Mouse (Mus musculus) CH12.LX (cell line): Measurements from ENCODE around the gene Cenpm.

Experiments
- BHLHE40 ChIP-seq: IDR thresholded peaks from 2 replicates; pipeline ENCODE4 v1.6.1; 2011; ENCODE audit warnings: mild to moderate bottlenecking, low read depth, low read length, improper control_type of control experiment
- CTCF ChIP-seq, 2 experiments: IDR thresholded peaks in 1 of 2; conservative IDR thresholded peaks in 1 of 2; 2 replicates each; pipeline ENCODE4 v1.5.1; 2011 to 2012; ENCODE audit warnings: low read depth in 2 of 2, low read length in 2 of 2, improper control_type of control experiment in 1 of 2, inconsistent platforms in 1 of 2, mild to moderate bottlenecking in 1 of 2, moderate library complexity in 1 of 2
- ELF1 ChIP-seq: IDR thresholded peaks from 2 replicates; pipeline ENCODE4 v1.6.1; 2014; ENCODE audit warnings: low read depth, mild to moderate bottlenecking, inconsistent platforms, low read length, improper control_type of control experiment
- ETS1 ChIP-seq: conservative IDR thresholded peaks from 2 replicates; pipeline ENCODE4 v1.6.1; 2012; ENCODE audit warnings: low read depth, mild to moderate bottlenecking, inconsistent platforms, low read length, improper control_type of control experiment, moderate library complexity
- HCFC1 ChIP-seq: IDR thresholded peaks from 2 replicates; pipeline ENCODE4 v1.6.1; 2012; ENCODE audit warnings: low read depth, mild to moderate bottlenecking, inconsistent platforms, low read length, improper control_type of control experiment
- KAT2A ChIP-seq: IDR thresholded peaks from 2 replicates; pipeline ENCODE4 v1.6.1; 2012; ENCODE audit warnings: low read length, improper control_type of control experiment, inconsistent platforms; ENCODE audit not compliant: insufficient replicate concordance
- MAX ChIP-seq: IDR thresholded peaks from 2 replicates; pipeline ENCODE4 v1.6.1; 2011; ENCODE audit warnings: low read length, improper control_type of control experiment
- POLR2A ChIP-seq: IDR thresholded peaks from 2 replicates; pipeline ENCODE4 v1.6.1; 2011; ENCODE audit warnings: low read depth, mild to moderate bottlenecking, improper control_type of control experiment, low read length
- POLR2AphosphoS2 ChIP-seq: IDR thresholded peaks from 2 replicates; pipeline ENCODE4 v1.6.1; 2011; ENCODE audit warnings: low read depth, low read length, improper control_type of control experiment
- RAD21 ChIP-seq: IDR thresholded peaks from 2 replicates; pipeline ENCODE4 v1.6.1; 2011; ENCODE audit warnings: low read depth, mild to moderate bottlenecking, low read length, improper control_type of control experiment, moderate library complexity
- TCF12 ChIP-seq: IDR thresholded peaks from 2 replicates; pipeline ENCODE4 v1.6.1; 2014; ENCODE audit warnings: low read depth, mild to moderate bottlenecking, inconsistent platforms, low read length, improper control_type of control experiment
- USF2 ChIP-seq: conservative IDR thresholded peaks from 2 replicates; pipeline ENCODE4 v1.6.1; 2011; ENCODE audit warnings: low read depth, low read length, improper control_type of control experiment

- TF ChIP-seq CTCF (conservative IDR thresholded peaks at IDR 0.05 in 1 of 2, IDR thresholded peaks at IDR 0.05 in 1 of 2; ENCODE audit: low read depth in 2 of 2, low read length in 2 of 2) (peak in 1 of 2 experiments; percentile 51; a peak in 2 of 4 replicates), BHLHE40 (peak; percentile 98), ELF1 (no peak; the same call in 1 of the 2 replicates), ETS1 (peak; percentile 90), KAT2A (peak; percentile 72; the same call in 1 of the 2 replicates), MAX (peak; percentile 53; the same call in 1 of the 2 replicates), POLR2AphosphoS2 (no peak), POLR2A (peak; percentile 54), TCF12 (peak; percentile 96), USF2 (no peak), RAD21 (no peak; the same call in none of the 2 replicates), HCFC1 (0 out of 2 replicates have a peak, but pooled peaks have one; percentile 43)
Observed at GRCm38 (mm10) chr15:82217039-82217438, 27.5 kb downstream of the Cenpm start.
